Mouse (Mus musculus) cerebellum, adult 11 months (tissue): Measurements from ENCODE around the gene Tbc1d30.
"Not testable (repeated sequence)": the region's sequence is repeated elsewhere in the genome, so short reads cannot be mapped to it uniquely, and the experiment has no call there.

ENCODE experiments used
- DNase-seq: peaks from one replicate; pipeline ENCODE4 v3.0.0; 2022

The Tbc1d30 gene

DNA sequence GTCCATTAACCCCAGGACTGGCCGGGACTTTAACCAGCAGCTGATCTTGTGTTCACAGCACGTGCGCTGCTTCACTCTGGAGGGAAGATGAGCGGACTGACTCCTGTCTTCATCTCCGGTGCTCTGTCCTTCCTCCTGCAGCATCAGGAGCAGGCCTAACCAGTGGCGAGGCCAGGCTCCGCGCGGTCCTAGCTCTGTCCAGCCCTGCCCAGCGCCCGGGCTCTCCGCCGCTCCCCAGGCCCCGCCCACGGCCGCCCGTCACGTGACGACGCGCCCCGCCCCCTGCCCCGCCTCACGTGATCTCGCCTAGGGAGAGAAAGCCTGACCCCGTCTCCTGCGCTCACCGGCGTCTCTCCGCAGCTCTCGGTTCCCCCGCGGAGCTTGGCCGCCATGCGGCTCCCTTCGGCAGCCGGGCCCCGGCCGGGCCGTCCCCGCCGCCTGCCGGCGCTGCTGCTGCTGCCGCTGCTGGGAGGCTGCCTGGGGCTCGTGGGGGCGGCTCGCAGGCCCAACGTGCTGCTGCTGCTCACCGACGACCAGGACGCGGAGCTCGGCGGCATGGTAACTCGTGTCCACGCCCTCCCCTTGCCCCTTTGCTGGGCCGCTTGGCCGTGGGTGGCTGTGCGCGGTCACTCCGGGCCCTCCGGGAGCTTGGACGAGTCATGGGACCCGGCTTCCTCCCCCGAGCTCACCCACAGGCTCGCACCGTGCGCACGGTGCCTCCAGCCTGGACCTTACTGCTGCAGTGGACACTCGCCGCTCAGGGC, 13.9 kb upstream of the Tbc1d30 start, which contains the start of gene Gns:
Gene Gns, plus strand, starts transcription at position 290 of the 764 bp plus-strand sequence.
- peak; percentile 80 for DNase-seq

DNA sequence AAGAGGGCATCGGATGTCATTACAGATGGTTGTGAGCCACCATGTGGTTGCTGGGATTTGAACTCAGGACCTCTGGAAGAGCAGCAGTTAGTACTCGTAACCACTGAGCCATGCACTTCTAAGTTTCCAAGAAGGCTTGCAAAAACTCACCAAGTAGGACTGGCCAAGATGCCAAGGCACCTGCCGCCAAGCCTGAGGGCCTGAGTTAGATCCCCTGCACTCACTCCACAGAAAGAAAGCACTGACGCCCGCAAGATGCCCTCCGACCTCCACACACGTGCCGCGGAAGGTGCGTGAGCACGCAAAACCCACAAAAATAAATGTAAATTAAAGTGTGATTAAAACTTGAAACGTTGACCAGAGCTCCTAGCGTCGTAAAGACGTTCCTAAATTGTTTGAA, 13.2 kb upstream of the Tbc1d30 start:
- DNase-seq: peak; percentile 42

DNA sequence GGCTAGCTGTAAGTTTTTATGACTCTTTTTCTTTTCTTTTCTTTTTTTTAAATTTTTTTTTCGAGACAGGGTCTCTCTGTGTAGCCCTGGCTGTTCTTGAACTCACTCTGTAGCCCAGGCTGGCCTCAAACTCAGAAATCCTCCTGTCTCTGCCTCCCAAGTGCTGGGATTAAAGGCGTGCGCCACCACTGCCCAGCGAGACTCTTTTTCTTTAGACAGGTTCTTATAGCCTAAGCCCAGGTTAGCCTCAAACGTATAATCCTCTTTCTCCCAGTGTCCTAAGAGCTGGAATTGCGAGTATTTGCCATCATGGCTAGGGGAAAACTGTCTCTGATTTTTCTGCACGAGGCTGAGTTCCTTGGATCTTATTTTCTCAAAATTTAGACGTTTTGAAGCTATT, 12.1 kb upstream of the Tbc1d30 start:
- DNase-seq: no peak

DNA sequence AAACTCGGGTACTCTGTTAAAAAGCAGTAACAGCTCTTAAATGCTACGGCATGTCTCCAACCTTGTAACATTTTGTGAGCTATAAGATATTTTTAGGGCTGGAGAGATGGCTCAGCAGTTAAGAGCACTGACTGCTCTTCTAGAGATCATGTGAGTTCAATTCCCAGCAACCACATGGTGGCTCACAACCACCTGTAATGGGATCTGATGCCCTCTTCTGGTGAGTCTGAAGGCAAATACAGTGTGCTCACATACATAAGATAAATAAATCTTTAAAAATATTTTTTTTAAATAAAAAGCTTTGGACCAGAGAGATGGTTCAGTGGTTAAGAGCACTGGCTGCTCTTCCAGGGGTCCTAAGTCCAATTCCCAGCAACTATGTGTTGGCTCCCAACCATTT, 9.3 kb upstream of the Tbc1d30 start:
- DNase-seq: no peak

DNA sequence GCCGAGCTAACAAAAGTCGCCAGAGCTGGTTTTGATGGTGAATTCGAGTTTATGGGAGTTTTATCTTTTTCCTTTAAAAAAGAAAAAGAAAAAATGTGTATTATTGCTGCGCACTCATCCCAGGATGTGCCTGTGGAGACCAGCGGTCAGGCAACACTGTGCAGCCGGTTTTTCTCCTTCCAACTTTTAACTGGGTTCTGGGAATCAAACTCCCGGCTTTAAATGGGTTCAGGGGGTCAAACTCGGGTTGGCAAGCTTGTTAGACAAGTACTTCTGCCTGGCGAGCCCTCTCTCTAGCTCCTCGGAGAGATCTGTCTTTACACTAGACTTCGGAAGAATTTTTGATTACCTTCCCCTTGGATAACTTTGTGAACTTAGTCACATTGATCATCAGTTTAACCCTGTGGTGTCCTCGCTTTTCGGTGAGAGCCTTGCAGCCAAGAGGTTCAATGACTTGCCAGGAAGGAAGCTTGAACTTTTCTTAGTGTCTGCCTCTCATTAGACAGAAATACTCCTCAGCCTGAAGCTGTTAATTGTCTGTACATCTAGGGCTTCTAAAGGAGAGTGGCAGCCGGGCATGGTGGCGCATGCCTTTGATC, 713 bp upstream of the Tbc1d30 start:
- no peak for DNase-seq

DNA sequence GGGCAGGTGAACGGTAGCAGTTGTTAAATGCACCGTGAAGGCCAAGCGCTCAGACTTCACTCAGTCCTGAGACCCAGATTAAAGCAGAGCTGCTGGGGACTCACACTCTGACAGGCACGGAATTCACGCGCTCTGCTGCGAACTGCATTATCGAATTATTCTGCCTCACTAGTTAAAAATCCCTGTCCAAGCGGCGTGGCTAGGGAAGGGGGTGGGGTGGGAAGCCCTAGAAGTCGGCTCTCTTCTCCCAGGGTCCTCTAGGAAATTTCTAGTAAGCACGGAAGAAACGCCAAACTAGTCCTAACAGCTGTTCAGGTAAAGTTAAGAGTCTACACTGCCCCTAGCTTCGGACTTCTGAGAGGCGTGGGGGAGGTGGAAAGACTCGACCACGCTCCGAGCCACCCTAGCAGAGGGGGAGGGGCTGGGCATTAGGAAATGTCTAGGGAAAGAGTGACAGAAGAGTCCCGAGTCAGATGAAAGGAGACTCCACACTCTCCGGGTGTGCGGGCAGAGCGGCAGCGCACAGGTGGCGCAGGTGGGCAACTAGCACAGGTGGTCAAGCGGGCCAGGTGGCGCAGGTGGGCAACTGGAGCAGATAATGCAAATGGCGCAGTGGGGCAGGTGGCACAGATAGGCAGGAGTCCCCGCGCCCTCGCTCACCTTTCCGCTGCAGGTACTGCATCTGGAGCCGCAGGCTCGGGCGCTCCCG, 567 bp downstream of the Tbc1d30 start:
- no peak for DNase-seq

DNA sequence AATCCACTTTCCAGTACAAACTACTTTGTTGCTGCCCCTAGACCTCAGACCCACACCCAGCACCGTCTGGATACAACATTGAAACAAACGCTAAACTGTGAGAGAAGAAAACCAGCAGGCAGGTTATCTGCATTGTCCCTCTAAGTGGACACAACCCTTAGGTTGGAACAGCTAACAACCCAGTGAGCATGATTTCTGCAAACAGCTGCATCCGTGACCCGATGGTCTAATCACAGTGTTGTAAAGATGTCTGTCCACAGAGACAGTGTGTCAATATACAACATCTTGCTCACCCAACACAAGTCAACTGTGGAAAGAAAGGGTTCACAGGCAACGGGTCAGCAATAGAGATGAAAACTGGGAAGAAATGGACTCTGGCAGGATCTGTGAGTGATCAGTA, 1.8 kb downstream of the Tbc1d30 start:
- no peak for DNase-seq

DNA sequence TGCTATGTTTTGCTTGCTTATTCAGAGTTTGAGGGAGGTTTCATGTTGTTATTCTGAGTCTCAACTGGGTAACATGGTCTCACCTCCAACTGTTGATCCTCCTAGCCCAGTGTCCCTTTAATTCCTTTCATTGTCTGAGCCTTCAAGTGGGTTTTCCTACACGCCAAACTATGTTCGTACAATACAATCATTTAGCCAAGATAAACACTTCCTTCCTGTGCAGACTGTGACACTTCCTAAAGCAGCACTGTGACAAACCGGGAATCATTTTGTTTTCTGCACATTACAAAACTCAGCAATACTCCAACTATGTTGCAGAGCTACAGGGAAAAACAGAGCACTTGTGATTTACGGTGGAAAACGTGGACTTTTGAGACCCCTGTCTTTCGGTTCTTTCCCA, 7.2 kb downstream of the Tbc1d30 start:
- no peak for DNase-seq

DNA sequence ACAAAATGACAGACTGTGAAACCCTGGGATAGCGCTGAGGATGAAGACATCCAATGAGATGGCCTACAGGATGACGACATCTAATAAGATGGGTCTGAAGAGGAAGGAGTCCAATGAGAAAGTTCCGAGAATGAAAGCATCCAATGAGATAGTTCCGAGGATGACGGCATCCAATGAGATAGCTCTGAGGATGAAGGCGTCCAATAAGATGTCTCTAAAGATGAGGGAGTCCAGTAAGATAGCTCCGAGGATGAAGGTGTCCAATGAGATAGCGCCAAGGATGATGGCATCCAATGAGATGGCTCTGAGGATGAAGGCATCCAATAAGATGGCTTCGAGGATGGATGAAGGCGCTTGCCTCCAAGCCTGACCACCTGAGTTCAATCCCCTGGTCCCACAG, 8.8 kb downstream of the Tbc1d30 start:
- no peak for DNase-seq

DNA sequence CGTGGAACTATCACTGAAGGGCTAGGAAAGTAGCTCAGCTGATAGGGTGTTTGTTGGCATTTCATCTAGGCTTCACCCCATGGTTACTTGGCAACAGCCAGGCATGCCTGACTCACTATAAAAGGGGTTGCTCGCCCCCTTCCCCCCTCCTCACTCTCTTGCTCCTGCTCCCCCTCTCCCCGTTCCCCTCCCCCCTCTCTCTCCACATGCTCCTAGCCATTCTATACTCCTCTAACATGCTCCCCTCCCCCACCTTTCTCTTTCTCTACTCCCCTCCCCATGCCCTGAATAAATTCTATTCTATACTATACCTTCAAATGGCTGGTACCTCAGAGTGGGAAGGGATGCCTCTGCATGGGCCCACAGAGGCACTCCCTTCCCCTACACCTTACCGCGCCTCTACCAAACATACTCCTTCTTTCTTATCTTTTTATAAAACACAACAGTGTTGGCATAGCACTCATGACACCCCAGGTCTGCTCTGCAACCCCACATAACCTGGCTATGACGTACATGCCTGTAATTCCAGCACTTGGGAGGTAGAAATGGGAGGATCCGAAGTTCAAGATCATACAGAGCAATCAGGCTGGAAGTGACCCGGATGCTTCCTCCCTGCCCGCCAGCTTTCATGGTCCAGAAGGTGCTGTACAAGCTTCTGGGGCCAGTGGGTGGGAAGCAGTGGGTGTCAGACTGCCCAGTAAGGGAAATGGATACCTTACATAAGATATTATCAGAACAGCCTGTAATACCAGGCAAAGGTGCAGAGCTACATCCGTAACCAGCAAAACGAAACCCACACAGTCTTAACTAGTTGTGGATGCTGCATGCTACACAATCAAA, 10.1 kb downstream of the Tbc1d30 start:
- DNase-seq: no peak

DNA sequence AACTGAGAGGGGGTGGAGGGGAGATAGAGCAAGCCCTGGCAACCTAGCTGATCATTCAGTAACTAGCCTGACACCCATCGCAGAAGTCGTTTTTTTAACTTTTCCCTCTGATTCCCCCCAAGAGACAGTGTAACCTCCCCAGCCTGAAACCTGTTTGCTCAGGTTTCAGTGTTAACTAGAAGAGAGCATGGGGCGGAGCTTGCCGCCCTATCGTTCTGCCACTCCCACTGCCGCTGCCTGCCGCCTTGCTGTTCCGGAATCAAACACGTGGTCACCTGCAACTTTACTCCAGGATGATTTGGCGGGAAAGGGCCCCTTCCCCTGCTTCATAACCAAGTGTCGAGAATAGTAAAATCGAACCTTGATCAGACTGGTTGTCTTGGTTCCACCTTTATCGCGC, 14.5 kb downstream of the Tbc1d30 start:
- not testable (repeated sequence) for DNase-seq

DNA sequence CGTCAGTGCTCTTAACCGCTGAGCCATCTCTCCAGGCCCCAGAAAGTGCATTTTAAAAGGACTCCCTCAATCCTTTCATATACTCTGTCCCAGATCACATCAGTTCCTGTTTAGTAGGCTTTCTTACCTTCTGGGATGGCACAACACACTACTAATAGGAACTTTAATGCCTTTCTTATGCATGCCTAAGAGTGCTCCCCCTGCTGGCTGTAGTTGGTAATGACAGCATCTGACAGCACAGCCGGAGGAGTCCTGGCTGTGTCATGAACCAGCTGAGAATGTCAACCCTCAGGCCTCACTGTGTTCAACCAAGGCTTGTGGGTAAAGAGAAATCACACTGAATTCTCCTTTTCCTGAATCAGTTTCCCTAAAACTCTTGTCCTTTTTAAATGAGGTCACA, 16.5 kb downstream of the Tbc1d30 start:
- DNase-seq: peak; percentile 48

DNA sequence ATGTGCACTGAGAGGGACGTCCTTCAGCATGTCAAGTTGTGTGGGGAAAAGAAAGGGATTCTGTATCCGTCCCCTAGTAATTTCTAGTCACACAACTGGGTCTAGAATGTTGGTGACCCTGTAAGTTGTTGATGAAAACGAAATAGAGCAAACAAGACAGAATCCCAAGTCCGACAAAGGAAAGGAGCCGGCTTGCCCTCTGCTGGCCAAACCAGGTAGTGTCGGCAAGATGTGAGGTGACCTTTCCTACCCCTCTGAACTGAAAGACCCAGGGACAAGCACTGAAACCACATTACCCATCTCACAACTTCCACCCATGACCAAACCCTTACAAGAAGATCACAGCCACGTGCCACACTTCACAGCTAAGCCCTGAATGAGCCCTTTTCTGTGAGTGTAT, 20.1 kb downstream of the Tbc1d30 start:
- peak; percentile 57 for DNase-seq

DNA sequence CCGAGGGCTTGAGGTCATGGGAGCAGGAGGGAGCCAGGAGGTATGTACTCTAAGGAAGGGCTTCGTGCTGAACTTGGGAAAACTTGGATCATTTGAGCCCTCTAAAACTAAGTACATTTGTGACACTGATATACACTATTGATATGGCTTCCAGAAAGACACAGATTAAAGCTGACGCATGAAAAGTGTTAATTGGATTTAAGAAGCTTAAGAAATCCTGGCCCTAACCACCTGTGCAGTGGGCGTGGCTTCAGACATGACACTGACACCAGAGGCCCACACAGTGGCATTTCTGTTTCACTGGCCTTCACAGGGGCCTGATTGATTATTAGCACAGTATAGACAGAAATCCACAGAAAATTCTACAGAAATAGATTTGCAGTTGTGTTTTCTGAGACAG, 21.5 kb downstream of the Tbc1d30 start:
- DNase-seq: no peak

DNA sequence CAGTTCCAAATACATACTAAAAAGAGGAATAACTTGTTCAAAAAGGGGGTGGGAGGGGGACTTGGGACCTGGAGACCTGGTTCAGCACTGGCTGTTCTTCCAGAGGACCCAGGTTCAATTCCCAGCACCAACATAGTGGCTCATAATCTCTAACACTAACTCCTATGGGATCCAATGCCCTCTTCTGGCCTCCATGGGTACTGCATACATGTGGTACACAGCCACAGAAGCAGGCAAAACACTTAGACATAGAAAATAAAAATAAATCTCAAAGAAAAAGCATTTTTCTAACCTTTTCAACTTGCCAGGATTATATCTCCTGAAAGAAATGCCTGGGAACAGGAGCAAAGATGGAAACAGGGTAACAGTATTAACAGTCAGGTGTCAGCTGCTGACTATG, 24.9 kb downstream of the Tbc1d30 start:
- no peak for DNase-seq

DNA sequence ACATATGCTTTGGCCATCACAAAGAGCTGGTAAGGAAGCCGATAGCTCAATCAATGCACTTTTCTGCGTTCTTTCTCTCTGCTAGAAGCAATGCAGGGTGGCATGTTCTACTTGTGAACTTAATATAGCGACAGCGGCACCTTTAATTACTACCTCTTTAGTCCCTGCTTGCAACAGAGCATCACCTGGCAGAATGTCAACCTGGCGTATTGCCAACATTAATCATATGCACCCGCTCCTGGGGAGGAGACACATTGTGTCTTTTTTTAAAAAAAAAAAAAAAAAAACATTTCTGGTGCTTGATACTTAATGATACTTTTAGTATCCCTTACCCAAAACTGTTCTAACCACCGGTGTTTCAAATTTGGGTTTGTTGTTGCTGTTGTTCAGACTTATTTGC, 27.6 kb downstream of the Tbc1d30 start:
- no peak for DNase-seq

DNA sequence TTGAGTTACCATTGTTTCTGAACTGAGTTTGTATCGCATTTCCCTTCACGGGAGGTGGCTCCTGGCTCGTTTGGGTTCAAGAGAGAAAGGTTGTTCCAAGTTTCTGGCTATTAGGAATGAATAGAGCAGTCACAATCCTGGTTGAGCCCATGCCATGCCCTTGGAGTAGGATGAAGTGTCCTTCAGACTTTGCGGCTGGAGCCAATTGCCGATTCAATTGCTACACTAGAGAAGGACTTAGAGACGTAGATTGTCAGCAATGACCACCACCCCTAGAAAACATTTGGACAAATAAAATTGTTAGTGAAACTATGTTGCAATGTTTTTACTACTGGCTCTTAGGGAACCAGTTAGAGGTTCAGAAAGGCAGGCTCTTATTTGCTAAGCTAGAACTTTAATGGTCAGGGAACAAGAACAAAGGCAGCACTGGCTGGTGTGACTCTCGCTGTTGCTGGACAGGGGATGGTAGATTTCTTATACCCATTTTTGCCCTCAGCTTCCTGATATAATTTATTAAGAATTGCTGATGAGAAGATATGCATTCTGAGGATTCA, 32.6 kb downstream of the Tbc1d30 start:
- DNase-seq: no peak

DNA sequence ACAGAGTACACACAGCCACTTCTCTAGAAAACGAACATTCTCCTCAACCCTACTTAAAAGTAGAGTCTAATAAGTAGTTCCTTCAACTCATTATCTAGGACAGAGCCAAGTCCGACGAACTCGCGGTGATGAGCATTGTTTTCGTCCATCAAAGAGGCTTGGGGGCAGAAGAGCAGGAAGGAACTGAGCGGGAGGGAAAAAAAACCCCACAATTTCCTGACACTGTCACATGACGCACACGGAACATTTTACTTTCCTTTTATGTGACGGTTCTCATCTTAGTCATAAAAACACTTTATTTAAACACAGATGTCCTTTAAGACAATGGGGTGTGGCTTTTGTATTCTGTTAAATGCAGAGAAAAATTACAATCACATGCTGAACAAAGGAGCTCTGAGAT, 34.7 kb downstream of the Tbc1d30 start:
- no peak for DNase-seq

DNA sequence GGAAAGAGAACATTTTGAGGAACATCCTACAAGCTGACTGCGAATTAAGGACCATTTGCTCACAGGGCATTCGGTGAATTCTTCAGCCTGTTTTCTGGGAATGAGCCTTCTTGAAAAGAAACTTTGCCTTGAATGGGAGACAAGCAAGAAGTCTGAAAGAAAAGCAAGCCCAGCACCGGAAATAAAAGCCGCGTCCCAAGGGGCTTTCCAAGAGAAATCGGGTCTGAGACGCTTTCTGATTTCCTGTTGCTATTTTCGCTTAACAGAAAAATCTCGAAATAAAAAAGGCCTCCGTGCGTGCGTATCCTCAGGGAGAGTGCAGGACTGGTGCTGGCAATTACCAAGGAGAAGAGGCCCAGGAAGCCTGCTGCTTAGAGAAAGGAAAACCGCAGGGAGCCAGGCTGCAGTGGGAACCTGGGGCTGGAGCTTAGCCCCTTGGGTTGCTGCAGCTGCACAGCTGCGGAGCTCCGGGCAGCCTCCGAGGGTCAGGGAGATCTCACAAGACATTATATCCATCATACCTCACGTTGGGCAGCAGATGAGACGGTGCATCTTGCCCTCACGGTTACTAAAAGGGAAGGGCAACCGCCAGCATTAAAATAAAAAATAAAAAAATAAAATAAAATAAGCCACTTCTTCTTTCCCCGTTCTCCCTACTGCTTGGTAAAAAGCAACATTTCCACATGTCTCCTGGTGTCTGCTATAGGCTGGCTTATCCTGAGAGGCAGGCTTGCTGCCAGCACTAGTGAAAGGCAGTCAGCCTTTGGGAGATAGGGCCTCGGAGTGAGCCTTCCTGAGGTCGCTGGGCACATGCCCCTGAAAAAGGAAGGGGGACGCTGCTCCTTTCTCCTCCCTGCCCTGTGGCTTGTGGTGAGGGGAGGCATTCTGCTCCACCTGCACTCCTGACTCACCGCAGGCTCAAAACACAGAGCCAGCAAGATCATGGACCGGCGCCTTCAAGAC, 35.5 kb downstream of the Tbc1d30 start:
- DNase-seq: no peak

DNA sequence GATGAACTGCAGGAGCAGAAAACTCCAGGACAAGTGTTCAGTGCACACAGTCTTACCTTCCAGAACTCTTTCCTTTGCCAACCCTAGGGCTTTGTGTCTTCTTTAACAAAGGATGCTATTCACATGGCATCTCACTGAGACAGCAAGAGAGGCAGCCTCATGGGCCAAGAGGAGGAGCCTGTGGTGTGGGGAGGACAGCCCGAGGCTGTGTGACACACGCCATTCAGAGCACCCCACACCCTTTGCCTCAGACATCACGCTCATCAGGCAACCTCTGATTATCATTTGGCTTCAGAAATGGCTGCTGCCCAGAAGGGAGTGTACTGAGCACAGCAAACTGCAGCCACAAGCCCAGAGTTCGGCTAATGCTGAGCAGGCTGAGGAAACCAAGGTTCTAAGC, 36.9 kb downstream of the Tbc1d30 start:
- DNase-seq: no peak

DNA sequence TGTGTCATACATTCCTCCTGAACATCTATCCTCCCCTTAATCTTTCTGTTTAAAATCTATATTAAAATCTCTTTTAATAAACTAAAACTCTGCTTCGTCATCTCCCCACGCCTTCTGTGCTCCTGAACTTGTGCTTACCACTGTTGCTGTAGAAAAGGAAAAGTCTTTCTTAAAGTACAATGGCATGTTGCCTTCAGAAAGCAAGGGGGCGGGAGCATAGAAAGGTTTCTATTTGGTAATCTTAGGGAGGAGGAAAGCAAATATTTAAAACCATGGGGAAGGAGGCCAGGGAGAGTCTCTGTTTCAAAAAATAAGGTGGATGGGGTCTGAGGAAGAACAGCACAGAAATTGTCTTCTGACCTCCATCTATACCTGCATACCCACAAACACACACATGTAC, 38.0 kb downstream of the Tbc1d30 start:
- DNase-seq: no peak
